Mouse (Mus musculus): ENCODE measurements around the gene Snrpa1. TPM values are rescaled to one million over a fixed set of nuclear protein-coding genes. Genes with fewer than 3 reads are reported as not detected.
"Not testable (repeated sequence)": the region's sequence is repeated elsewhere in the genome, so short reads cannot be mapped to it uniquely, and the experiment has no call there.

Snrpa1 gene
- 10 to 100 TPM; 17.3 to 17.9 TPM for total RNA-seq (2021)
- long read RNA-seq, experiment 1, transcript Snrpa1-206 (9 exons, 1,248 nt), result major isoform, 10 of 15 reads
- long read RNA-seq, experiment 1, partial matches to known transcripts, result 2 of 15 reads
- long read RNA-seq, experiment 1, other reads (novel, unspliced or antisense), result 1 of 15 reads
- long read RNA-seq, experiment 2, transcript Snrpa1-206 (9 exons, 1,248 nt), result major isoform, 18 of 25 reads
- long read RNA-seq, experiment 2, partial matches to known transcripts, result 2 of 25 reads
- long read RNA-seq, experiment 2, other reads (novel, unspliced or antisense), result 3 of 25 reads

DNA sequence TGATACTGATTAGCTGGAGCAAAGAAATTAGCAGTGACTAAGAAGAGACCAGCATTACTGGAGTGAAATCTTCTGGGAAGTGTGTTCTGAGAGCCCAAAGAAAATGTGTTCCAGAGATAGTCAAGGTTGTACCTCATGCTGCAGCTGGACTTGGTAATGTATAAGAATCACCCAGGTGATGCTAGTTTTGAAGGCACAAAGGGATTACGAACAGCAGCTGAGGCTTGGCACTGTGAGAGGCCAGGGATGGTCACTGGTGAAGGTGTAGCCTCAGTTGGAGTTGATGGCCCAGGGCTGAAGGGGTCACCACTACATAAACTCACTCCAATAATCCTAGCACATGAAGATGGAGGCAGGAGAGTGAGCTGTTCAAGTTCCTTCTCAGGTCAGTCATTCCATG, at the start of gene Snrpa1:
TSS of gene Snrpa1 (plus strand) at position 301 of the 400 bp plus-strand sequence.
- intact Hi-C loops (cut with DNase I; ENCODE audit: low total_unique reads), result no loop called here
- no peak for DNase-seq

DNA sequence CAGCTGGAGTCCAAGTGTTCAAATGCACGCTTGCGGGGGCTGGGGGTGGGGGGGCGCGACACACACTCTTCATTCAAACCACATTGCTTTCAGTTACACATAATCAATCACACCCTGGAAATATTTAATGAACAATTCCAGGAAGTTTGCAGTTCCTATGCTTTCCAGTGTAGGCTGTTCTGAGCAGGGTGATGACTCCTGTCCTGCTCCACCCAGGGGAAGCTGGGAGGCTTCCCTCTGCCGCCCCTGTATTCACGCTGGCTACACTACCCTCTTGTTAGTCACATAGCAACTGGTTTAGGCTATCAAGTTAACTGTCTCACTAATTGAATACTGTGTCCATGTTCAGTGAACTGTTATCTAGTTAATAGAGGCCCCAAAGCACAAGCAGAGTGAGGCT, 48.3 kb upstream of the Snrpa1 start:
- no peak for DNase-seq
- intact Hi-C loops (cut with DNase I; ENCODE audit: low total_unique reads), result no loop called here

DNA sequence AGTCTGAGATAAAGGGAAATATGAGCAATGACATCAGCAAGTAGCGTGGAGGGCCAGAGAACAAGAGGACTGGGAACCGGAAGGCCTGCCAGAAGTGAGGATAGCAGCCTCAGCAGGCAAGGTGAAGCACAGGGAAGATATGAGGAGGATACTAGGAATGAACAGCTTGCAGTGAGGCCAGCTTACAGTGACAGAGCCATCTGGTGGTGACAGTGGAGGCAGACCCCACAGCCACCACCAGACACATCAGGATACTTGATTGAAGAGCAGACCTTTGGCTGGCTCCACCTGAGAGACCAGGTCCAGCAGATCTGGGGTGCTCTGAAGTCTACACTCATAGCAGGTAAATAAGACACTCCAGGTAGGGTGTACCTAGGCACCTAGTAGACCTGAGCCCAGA, 31.1 kb upstream of the Snrpa1 start:
- intact Hi-C loops (cut with DNase I; ENCODE audit: low total_unique reads), result no loop called here
- no peak for DNase-seq

DNA sequence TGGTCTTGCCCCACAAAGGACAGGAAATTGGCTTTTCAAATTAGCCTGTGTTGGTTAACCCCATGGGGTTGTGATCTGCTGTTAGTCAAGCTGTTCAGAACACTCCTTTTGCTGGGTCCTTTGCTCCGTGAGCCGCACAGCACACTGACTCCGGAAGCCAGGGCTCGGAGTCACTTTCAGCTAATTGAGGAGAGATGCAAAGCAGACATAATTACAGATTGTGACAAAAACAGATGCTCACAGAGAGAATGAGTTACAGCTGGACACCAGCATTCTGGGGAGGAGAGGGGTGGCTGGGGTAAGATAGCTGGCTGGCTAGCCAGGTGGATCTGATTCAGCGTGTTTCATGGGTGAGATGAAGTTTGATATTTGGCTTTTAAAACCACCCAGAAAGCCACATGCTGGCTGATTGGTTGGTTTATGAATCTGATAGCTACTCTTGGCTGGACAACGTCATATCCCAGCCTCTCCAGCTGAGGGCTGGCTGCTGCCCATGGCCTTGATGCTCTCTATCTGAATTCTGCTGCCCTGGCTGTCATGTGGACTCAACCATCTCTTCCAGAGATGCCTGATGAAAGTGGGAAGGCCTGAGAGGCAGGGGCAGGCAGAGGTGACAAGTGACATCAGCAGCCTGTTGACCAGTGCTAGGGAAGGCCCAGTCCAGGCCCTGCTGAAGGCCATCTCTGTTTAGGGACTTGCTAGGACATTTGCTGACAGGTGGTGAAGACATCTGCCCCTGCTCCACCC, 29.9 kb upstream of the Snrpa1 start:
- peak; percentile 34 for DNase-seq
- intact Hi-C loops (cut with DNase I; ENCODE audit: low total_unique reads), result no loop called here

DNA sequence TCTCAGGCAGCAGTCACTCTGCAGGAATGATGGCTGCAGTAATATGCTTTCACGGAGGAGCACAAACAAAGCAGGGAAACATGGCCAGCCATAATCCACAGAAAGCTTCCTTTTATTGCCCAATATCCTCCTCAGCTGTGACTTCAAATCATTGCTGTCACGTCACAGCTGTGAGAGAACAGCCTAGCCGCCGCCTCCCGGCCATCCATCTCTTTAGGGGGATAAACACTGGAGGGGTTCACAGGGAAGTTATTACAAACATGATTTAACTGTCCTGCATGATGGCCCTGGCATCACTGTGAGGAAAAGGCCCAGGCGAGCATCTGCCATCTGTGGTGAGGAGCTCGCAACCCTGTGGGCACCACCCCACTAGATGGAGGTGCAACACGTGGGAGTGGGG, 22.0 kb upstream of the Snrpa1 start:
- intact Hi-C loops (cut with DNase I; ENCODE audit: low total_unique reads), result no loop called here
- DNase-seq, result no peak

DNA sequence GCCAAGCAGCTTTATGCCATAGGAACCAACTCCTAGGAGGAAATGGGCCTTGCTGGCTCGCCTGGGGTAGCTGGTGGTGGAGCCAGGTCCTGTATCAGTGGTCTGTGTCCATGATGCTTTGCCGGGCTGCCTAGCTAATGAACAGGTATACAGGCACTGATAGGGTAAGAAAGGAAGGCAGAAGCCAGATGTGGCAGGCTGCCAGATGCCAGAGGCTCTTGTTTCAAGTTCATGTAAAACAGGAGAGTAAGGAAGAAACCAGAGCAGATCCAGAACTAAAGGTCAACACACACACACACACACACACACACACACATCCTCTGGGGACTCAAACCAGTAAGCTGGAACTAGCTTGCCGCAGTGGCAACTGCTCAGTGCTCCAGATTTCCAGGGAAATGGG, 20.5 kb upstream of the Snrpa1 start:
- intact Hi-C loops (cut with DNase I; ENCODE audit: low total_unique reads), result no loop called here
- no peak for DNase-seq

DNA sequence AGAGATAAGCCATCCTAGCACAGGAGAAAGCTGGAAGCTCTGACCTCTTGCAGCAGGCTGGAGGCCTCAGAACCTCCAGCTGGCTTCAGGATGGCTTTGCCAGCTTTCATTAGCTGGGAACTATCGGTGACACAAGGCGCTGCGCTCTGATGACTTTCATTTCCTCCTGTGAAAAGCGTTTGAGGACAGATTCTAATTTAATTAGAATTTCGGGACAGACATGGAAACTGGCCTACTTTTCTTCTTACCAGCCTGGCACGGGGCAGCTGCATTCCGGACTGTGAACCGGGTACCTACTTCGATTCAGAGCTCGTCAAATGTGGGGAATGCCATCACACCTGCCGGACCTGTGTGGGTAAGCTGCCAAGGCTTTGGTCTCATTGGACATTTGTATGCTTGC, 20.1 kb upstream of the Snrpa1 start:
- intact Hi-C loops (cut with DNase I; ENCODE audit: low total_unique reads), result no loop called here
- no peak for DNase-seq

DNA sequence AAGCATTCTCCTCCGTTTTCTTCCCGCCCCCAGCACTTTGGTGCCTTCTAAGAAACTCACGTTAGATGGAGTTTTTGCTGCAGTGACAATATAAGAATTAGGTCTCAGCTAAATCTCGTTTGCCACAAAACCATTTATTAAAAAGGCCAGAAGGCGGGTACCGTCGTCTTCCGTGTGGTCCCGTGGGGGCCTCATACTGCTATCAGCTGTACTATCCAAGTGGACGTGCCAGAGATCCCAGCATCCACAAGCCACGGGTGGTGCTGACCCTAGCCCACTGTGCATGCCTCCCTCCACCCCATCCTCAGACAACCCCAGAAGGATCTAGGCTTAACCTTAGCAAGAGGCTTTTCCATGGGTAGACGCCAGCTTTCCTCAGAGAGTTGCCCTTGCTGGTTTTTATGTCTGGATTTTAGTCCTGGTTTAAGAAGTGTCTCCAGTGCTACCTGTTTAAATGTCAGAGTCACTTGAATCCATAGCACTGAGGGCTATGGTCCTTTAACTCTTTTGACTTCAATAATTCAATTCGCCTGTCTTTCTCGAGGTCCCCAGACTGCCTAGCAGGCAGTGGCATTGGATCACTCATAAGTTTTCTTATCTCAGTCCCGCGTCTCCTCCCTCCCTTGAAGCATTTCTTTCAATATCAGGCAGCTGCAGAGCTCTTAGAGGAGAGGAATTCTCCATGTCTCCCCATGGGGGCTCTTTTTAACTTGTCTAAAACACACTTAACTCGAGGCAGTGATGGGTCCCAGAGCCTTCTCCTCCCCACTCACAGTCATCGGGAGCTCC, 18.6 kb upstream of the Snrpa1 start:
- intact Hi-C loops (cut with DNase I; ENCODE audit: low total_unique reads), result loop anchor here (10.0 kb wide), 1 partner anchor 155 kb away; no protein-coding TSS in a partner anchor
- DNase-seq, result no peak

DNA sequence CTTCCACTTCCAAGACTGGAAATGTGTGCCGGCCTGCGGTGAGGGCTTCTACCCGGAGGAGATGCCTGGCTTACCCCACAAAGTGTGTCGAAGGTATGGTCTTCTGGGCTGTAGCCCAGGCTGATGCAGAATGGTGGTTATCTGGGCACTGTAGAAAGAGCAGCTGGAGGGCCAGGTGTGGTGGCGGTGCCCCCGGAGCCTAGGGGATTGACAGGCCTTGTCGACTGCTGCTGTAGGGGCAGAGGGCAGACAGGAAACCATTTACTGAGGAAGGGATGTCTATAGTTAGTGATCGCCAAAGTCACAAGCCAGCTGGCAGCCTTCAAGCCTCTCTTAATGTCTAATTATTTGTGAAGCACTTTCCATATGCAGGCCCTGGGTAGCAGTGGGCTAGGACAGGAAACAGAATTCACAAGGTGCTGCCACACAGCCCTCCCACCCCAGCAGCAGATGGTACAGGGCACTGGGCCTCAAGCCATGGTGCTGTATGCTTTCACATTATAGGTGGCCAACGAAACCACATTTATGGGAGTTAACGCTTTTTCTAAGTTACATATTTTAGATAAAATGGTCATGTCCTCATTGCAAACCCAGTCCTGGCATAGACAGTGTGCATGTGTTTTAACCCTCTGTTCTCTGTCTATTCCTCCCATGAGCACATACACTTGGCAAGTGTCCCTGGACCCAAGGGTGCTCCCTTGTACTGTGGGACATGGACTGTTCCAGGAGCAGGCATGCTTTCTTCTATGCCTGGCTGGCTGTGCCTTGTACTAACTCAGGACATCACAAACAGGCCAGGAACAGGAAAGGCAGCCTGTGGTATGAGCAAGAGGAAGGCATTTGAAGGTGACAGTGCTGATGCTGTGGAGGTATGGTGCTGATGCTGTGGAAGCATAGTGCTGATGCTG, 15.0 kb upstream of the Snrpa1 start, which contains the start of gene Gm45213:
TSS of gene Gm45213 (plus strand) at position 51 of the 908 bp plus-strand sequence.
- DNase-seq, result no peak
- intact Hi-C loops (cut with DNase I; ENCODE audit: low total_unique reads), result loop anchor here (10.0 kb wide), 1 partner anchor 159 kb away; no protein-coding TSS in a partner anchor

DNA sequence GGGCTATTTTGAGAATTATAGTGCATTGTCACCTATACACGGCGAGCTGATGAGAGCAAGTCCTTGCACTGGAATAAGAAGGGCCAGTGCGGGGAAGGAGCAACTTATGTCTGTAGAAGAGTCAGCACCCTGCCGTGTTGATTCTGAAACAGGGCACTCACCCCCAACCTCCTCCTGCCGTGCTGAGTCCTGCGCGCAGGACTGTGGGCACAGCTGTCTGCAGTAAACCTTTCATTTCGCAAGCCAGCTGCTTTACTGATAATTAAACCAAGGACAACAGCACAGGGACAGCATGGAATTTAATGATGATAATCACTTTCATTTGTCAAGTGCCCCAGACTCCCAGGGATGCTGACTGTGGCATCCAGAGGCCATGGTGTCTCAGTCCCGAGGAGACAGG, 14.2 kb upstream of the Snrpa1 start:
- intact Hi-C loops (cut with DNase I; ENCODE audit: low total_unique reads), result loop anchor here (10.0 kb wide), 1 partner anchor 160 kb away; no protein-coding TSS in a partner anchor
- DNase-seq, result no peak

DNA sequence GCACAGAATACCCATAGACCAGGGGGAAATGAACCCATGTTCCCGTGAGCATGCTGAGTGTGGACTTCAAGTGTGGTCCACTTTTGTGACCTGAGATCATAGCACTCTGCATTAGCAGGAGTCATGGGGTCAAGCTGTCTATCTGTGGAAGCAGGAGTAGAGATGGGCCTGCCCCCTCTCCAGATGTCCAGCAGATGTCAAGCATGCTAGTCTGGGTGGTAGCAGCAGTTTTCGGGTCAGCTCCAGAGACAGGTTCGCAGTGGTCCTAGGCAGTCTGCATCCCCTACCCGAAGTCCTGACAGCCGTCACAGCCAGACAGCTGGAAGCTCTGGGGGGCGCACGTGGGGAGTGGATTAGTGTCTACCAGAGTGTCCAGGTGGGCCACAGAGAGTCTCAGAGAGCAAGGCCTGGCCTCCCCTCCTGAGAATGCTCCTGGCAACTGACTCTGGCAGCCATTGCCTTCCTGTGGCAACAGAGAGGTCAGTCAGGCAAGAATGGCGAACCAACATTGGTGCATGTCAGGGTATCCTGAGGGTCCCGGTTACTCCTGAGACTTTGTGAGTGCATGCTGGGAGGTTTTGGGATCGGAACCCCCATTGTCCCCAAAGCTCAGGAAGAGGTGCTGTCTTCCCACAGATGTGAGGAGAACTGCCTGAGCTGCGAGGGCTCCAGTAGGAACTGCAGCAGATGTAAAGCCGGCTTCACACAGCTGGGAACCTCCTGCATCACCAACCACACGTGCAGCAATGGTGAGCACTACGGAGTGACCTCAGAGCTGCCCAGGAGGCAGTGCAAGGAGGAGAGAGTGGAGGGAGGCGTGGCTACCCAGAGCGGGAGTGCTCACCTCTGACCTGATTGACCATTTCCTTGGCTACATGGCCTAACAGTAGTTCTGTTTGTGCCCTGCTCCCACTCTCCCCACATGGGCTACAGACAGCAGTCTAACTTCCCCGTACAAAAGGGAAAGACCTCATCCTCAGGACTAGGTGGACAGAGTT, 11.6 kb upstream of the Snrpa1 start:
- intact Hi-C loops (cut with DNase I; ENCODE audit: low total_unique reads), result loop anchor here (10.0 kb wide), 1 partner anchor 162 kb away; no protein-coding TSS in a partner anchor
- no peak for DNase-seq

DNA sequence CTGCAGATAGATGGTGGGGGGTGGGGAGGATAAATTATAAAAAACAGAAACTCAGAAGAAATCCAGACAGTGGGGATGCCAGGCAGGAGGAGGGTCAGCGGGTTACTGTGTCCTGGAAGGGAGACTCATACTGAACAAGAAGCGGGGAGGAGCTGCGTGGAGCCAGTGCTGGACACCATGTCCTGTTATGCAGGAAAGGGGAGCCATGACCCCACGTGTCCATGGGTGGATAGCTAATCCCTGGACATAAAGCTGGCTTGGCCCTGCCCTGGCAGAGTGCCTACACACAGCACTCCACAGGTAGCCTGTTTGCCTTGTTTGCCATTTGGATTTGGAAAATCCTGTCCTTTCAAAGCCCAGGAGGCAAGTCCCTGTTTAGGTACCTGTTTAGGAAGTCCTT, 10.8 kb upstream of the Snrpa1 start:
- no peak for DNase-seq
- intact Hi-C loops (cut with DNase I; ENCODE audit: low total_unique reads), result loop anchor here (10.0 kb wide), 1 partner anchor 163 kb away; no protein-coding TSS in a partner anchor

DNA sequence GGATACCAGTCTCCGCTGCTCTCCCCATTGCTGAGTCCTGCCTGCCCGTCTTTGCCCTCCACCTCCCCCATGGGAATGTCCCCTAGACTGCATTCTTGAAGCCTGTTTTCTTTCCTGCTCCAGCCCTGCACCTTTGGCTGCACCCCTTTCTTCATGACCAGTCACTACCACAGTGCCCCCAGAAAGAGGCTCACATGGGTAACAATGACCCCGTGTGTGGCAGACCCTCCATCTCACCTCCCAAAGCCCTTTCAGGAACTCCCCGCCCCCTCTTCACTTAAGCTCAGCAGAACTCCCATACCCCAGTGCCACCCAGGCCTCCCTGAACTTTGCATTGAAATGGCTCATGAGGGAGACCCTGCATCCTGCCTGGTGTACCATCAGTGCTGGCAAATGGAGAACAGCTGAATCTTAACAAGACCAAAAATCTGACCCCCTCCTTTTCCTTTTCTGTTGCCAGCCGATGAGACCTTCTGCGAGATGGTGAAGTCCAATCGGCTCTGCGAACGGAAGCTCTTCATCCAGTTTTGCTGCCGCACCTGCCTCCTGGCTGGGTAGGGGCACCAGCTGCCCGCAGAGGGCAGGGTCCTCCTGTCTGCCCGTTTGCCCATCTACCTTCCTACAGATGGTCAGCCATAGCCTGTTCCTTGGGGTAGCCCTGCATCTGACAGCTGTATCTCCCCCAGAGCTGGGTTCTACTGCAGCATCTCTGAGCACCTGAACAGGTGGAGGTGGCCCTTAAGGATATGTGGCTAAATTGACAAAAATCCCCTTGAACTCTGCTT, 10.2 kb upstream of the Snrpa1 start:
- intact Hi-C loops (cut with DNase I; ENCODE audit: low total_unique reads), result loop anchor here (10.0 kb wide), 1 partner anchor 164 kb away; no protein-coding TSS in a partner anchor
- DNase-seq, result no peak

DNA sequence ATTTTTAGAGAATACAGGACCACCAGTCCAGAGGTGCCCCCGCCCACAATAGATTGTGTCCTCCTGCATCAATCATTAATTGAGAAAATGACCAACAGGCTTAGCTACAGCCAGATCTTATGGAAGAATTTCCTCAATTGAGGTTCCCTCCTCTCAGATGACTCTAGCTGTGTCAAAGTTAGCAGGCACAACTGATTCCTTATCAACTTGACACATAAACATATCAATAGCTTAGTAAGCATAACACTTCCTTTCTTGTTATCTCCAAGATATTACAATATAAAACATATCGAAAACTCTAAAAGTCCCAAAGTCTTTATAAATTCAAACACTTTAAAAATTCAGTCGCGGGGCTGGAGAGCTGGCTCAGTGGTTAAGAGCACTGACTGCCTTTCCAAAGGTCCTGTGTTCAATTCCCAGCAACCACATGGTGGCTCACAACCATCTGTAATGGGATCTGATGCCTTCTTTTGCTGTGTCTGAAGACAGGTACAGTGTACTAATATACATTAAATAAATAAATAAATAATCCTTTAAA, 4.8 kb upstream of the Snrpa1 start:
- intact Hi-C loops (cut with DNase I; ENCODE audit: low total_unique reads), result loop anchor here (2.0 kb wide), 1 partner anchor 349 kb away; no protein-coding TSS in a partner anchor
- DNase-seq, result no peak

DNA sequence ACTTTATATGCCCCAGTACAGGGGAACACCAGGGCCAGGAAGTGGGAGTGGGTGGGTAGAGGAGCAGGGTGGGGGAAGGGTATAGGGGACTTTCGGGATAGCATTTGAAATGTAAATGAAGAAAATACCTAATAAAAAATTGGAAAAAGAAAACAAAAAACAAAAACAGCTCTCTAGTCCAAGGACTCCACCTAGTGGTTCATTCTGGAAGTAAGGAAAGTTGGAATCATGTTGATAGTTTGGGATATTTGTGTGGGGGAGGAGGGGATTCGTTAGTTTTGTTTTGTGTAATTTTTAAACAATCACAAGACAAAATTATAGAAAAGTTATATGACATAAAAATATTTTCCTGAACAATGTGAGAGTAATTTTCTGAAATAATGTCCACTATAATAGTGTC, 3.4 kb upstream of the Snrpa1 start:
- not testable (repeated sequence) for DNase-seq
- intact Hi-C loops (cut with DNase I; ENCODE audit: low total_unique reads), result loop anchor here (2.0 kb wide), 1 partner anchor 351 kb away; no protein-coding TSS in a partner anchor

DNA sequence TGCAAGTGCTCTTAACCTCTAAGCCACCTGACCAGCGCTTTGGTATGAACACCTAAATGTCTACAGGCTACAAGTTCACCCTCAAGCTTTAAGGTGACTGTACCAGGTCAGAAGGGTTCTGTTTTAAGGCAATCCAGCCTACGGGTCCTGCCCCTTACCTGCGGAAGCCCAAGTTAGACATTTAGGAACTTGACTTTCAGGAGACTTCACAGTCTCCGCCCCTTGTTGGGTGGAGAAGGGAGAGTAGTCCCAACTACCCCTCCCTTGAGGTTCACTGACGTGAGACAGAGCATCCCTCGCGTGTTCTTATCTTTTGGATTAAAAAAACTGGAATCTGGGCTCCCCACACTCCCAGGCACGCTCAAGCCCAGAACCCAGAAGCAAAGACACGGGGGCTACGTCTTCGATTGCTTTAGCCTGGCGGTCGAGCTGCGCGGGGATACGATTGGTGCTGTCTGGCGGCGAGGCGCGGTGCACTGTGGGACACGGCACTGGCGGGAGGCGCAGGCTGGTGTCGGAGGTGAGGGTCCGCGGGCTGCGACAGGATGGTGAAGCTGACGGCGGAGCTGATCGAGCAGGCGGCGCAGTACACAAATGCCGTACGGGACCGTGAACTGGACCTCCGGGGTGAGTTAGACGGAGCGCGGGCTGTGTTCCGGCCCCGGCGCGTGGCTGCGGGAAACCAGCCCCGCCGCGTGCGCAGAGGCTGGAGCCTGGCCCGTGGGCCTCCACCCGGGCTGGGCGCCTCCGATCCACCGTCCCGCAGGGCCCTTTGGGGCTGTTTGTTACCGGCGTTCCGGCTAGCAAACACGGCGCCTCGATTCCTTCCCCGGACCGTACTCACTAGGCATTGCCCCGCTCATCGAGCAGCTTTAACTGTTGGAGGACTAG, 1.5 kb downstream of the Snrpa1 start:
- intact Hi-C loops (cut with DNase I; ENCODE audit: low total_unique reads), result no loop called here
- DNase-seq, result peak; percentile 87
